ENCODE assay signal across 17 mouse cellular contexts in the genomic region with DNA sequence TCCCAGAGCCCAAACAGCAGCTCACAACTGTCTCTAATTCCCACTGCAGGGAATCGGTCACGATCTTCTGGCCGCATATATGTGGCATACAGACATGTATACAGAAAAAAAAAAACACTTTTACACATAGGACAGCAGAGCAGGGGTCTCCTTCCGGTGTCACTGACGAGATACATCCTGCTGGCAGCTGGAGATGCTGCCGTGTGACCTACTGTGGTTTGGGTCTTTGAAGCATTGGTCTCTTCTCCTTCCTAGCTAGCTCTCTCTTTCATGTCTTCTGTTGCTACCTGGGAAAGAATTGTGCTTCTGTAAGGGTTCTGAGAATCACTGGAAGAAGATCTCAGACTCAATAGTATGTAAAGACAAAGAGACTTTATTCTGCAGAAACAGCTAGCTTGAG. TPM values are rescaled to one million over a fixed set of nuclear protein-coding genes. Genes with fewer than 3 reads are reported as not detected.
DNase-seq lines count a peak whose midpoint lies in the region; ATAC-seq and TF ChIP-seq lines count a peak whose summit lies in the region.
"Had no signal": no experiment of that assay in that cellular context is flagged by ENCODE, and none has a peak within 500 bp of the region (broad histone marks: within the 10 kb centered on the region; RNA-seq: fewer than 3 reads in every experiment).

No protein-coding gene starts in this region.

- H3K27me3 ChIP-seq in heart, embryonic 13.5 days (replicated peaks) = no peaks in the 10 kb centered on the region
- H3K27me3 ChIP-seq in thymus, adult 2 months (ENCODE audit: control insufficient read depth, insufficient read depth, low read length) = no peaks in the 10 kb centered on the region

- 84% methylated on average over 6 of the region's 6 CpGs for WGBS in heart, embryonic 13.5 days
- WGBS in thymus, adult 2 months = 37% methylated on average over 6 of the region's 6 CpGs

- no peaks in the 10 kb centered on the region for H3K36me3 ChIP-seq in heart, embryonic 13.5 days
- H3K36me3 ChIP-seq in thymus, adult 2 months (ENCODE audit: control insufficient read depth, insufficient read depth, low read length) = no peaks in the 10 kb centered on the region
- H3K36me3 ChIP-seq: midbrain, embryonic 10.5 days had no signal

- H3K9ac ChIP-seq in heart, embryonic 13.5 days = no peak overlapping the region

- 0 out of 2 replicates have a peak, but pooled peaks cover 3% of the 10 kb centered on the region for H3K9me3 ChIP-seq in heart, embryonic 13.5 days
- H3K9me3 ChIP-seq: midbrain, embryonic 10.5 days had no signal

- intact Hi-C loops in heart, postnatal 36 days (cut with DNase I) = loop anchor here (5.0 kb wide), 1 partner anchor 198 kb away; no protein-coding TSS in a partner anchor

- no peak overlapping the region for H3K4me3 ChIP-seq in heart, embryonic 13.5 days
- H3K4me3 ChIP-seq in thymus, adult 2 months (ENCODE audit: control insufficient read depth, insufficient read depth, low read length) = no peak overlapping the region
- H3K4me3 ChIP-seq: midbrain, embryonic 10.5 days had no signal

- TF ChIP-seq POLR2A in thymus, adult 2 months (IDR thresholded peaks at IDR 0.05; ENCODE audit: control insufficient read depth, extremely low read depth, insufficient read depth, low read length, poor library complexity) = no peak

- H3K27ac ChIP-seq in heart, embryonic 13.5 days (replicated peaks) = 0 out of 2 replicates have a peak overlapping the region, but pooled peaks have one; percentile 29
- H3K27ac ChIP-seq in thymus, adult 2 months (ENCODE audit: control insufficient read depth, insufficient read depth, low read length) = peak overlapping the region; percentile 65; the same call in 1 of the 2 replicates
- H3K27ac ChIP-seq: midbrain, embryonic 10.5 days had no signal

- no peak overlapping the region for H3K4me2 ChIP-seq in heart, embryonic 13.5 days
- H3K4me2 ChIP-seq: liver, embryonic 11.5 days had no signal

- no peak for ATAC-seq in heart, embryonic 13.5 days (ENCODE audit: extremely low read depth, insufficient number of reproducible peaks, low FRiP score, low TSS enrichment)
- ATAC-seq: intestine, postnatal 0 days had no signal

- H3K4me1 ChIP-seq in heart, embryonic 13.5 days = peaks cover 36% of the 10 kb centered on the region
- H3K4me1 ChIP-seq in thymus, adult 2 months (replicated peaks; ENCODE audit: control insufficient read depth, insufficient read depth, low read length) = peaks cover 42% of the 10 kb centered on the region

- no peak for DNase-seq in heart, postnatal 36 days
- DNase-seq in CD4-positive helper T cell, adult 2 months (ENCODE audit: low read depth, low spot score) = peak; percentile 75
- peak; percentile 57 for DNase-seq in induced T-regulatory cell, adult 2 months (ENCODE audit: low read depth)
- peak; percentile 52 for DNase-seq in thymus, adult 2 months
- no peak for DNase-seq in kidney, postnatal 4 days
- DNase-seq in cerebellum, adult 11 months = no peak
- DNase-seq in gastrocnemius, postnatal 25 days = no peak
- DNase-seq: cerebellum, adult 18-20 months; heart, adult 18-20 months; kidney, postnatal 14 days; layer of hippocampus, adult 9-11 months; lung, postnatal 14 days; retina, postnatal 1 day had no signal

- TF ChIP-seq CTCF in thymus, adult 2 months (IDR thresholded peaks at IDR 0.05; ENCODE audit: borderline replicate concordance, control insufficient read depth, extremely low read depth, insufficient read depth, low read length, poor library complexity) = no peak

RNA-seq across cellular contexts. Expression of a gene that starts 39.1 kb away (rescaled TPM):
- polyA plus RNA-seq in heart, embryonic 13.5 days (2015; fragmentation: Nextera tagmentation; extraction: Ambion mirVana) = 17.2 and 19.0 TPM in 2 replicates
- total RNA-seq in heart, postnatal 36 days (2021) = 10 to 100 TPM; 37.0 to 38.3 TPM
- 57.2 and 60.1 TPM in 2 replicates for polyA plus RNA-seq in thymus, adult 2 months (2012; rRNA removed)
- total RNA-seq in gastrocnemius, postnatal 25 days (2021) = 10 to 100 TPM; 18.8 to 20.3 TPM

Comparison
In these comparisons a context has a peak if more than half of its experiments do, and no peak if none do; other contexts are left out.
1. DNase-seq: peak in CD4-positive helper T cell, adult 2 months (single experiment), induced T-regulatory cell, adult 2 months (single experiment) and thymus, adult 2 months (single experiment); none in heart, postnatal 36 days (0 of 2), kidney, postnatal 4 days (0 of 2), cerebellum, adult 11 months (single experiment) and gastrocnemius, postnatal 25 days (single experiment).